Mouse (Mus musculus) hindbrain, embryonic 11.5 days (tissue): ENCODE results near the gene Zfp961. TPM values are rescaled to one million over a fixed set of nuclear protein-coding genes. Genes with fewer than 3 reads are reported as not detected.

ENCODE experiments used
- ATAC-seq: fragments of 200-750 bp; cut with Nextera tagmentation; 2 replicates; pipeline ENCODE4 v1.8.0; 2017; ENCODE audit warnings: mild to moderate bottlenecking, moderate TSS enrichment, moderate library complexity; ENCODE audit not compliant: low FRiP score
- DNase-seq: peaks from one replicate; pipeline ENCODE4 v3.0.0-alpha.2; 2015; ENCODE audit warnings: low spot score
- H3K27ac ChIP-seq: fragments of 300-500 bp; sonication (generic); 2 replicates; pipeline ENCODE4 v1.5.1; 2014; ENCODE audit warnings: mild to moderate bottlenecking, low read depth, low read length
- H3K27me3 ChIP-seq: fragments of 300-500 bp; sonication (generic); 2 replicates; pipeline ENCODE4 v1.6.1; 2014; ENCODE audit warnings: mild to moderate bottlenecking, low read length, moderate library complexity, mixed read lengths; ENCODE audit not compliant: control insufficient read depth, insufficient read depth
- H3K36me3 ChIP-seq: fragments of 300-500 bp; sonication (generic); 2 replicates; pipeline ENCODE4 v1.6.1; 2014; ENCODE audit warnings: mild to moderate bottlenecking, low read length, moderate library complexity, mixed read lengths; ENCODE audit not compliant: control insufficient read depth, insufficient read depth
- H3K4me1 ChIP-seq: fragments of 300-500 bp; sonication (generic); replicated peaks from 2 replicates; pipeline ENCODE4 v1.6.1; 2014; ENCODE audit warnings: low read length, mixed read lengths; ENCODE audit not compliant: control insufficient read depth, insufficient read depth
- H3K4me2 ChIP-seq: fragments of 300-500 bp; sonication (generic); replicated peaks from 2 replicates; pipeline ENCODE4 v1.6.1; 2014; ENCODE audit warnings: mild to moderate bottlenecking, low read depth, low read length
- H3K4me3 ChIP-seq: fragments of 300-500 bp; sonication (generic); 2 replicates; pipeline ENCODE4 v1.5.1; 2014; ENCODE audit warnings: low read depth, low read length
- H3K9ac ChIP-seq: fragments of 300-500 bp; sonication (generic); 2 replicates; pipeline ENCODE4 v1.6.1; 2014; ENCODE audit warnings: low read depth, low read length
- H3K9me3 ChIP-seq: fragments of 300-500 bp; sonication (generic); 2 replicates; pipeline ENCODE4 v1.6.1; 2016; ENCODE audit warnings: low read length; ENCODE audit not compliant: control insufficient read depth
- WGBS: fragments of 180-500 bp; shearing (Covaris S2); extraction: QIAGEN DNeasy Blood & Tissue Kit; methylation state at CpG from one replicate; pipeline ENCODE4 v1.1.7; 2014; 5-methylcytosine and 5-hydroxymethylcytosine counted together
- polyA plus RNA-seq: library from polyadenylated mRNA; unstranded; fragments of >200 nt; fragmentation: Nextera tagmentation; extraction: Ambion mirVana; gene quantifications from 2 replicates; pipeline ENCODE4 v1.2.1, GENCODE M21; 2014

Zfp961 gene
- polyA plus RNA-seq, 1 experiment from 2014 or later, result 21.4 TPM

DNA sequence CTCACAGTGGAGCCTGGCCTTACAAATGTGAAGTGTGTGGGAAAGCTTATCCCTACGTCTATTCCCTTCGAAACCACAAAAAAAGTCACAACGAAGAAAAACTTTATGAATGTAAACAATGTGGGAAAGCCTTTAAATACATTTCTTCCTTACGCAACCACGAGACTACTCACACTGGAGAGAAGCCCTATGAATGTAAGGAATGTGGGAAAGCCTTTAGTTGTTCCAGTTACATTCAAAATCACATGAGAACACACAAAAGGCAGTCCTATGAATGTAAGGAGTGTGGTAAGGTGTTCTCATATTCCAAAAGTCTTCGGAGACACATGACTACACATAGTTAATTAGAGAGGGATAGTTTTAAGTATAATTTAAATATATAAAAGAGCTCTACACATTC is 17.8 kb downstream of the Zfp961 start:
- H3K36me3 ChIP-seq, result peaks cover 17% of the 10 kb centered on the region
- WGBS, result 96% methylated on average over 6 of the region's 6 CpGs
- ATAC-seq, result no peak

GRCm38 (mm10) chr8:71971945-71972344 is 21.1 kb downstream of the Zfp961 start:
- DNase-seq (peak; percentile 35), ATAC-seq (no peak)
- no peaks in the 10 kb centered on the region for H3K27me3 ChIP-seq
- H3K36me3 ChIP-seq, result peaks cover 7% of the 10 kb centered on the region
- WGBS, result 64% methylated on average over 1 of the region's 1 CpGs
- H3K9me3 ChIP-seq, result no peaks in the 10 kb centered on the region; the same call in 1 of the 2 replicates
- no peaks in the 10 kb centered on the region for H3K4me1 ChIP-seq
- H3K9ac ChIP-seq, result no peak overlapping the region
- no peak overlapping the region for H3K4me2 ChIP-seq
- no peak overlapping the region for H3K4me3 ChIP-seq
- H3K27ac ChIP-seq, result no peak overlapping the region

More for the DNA sequence above, 17.8 kb downstream of the Zfp961 start:
- no peak for DNase-seq
- Histone ChIP-seq H3K9me3 (peaks cover 2% of the 10 kb centered on the region; the same call in 1 of the 2 replicates), H3K27ac (no peak overlapping the region), H3K4me3 (no peak overlapping the region), H3K4me2 (no peak overlapping the region), H3K4me1 (no peaks in the 10 kb centered on the region), H3K9ac (no peak overlapping the region), H3K27me3 (no peaks in the 10 kb centered on the region)

DNA sequence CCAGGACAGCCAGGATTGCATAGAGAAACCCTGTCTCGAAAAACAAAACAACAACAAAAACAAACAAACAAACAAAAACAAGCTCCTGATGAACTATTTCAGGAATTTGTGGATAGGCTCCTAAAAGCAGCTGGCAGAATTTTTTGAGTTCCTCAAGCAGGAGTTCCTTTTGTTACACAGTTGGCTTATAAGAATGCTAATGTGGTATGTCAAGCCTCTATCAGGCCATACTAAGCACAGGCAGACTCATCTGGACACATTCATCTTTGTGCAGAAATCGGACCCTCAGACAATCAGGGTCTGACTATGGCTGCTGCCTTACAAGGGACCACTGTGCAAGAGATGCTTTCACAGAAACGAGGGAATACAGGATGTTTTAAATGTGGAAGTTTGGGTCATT is 23.4 kb downstream of the Zfp961 start:
- Histone ChIP-seq H3K4me1 (no peaks in the 10 kb centered on the region), H3K9me3 (no peaks in the 10 kb centered on the region), H3K4me2 (no peak overlapping the region), H3K36me3 (no peaks in the 10 kb centered on the region), H3K4me3 (no peak overlapping the region), H3K9ac (no peak overlapping the region), H3K27me3 (no peaks in the 10 kb centered on the region), H3K27ac (no peak overlapping the region)
- DNase-seq (no peak), ATAC-seq (no peak)
- WGBS, result 84% methylated on average over 3 of the region's 3 CpGs

- WGBS, result 75% methylated on average over 2 of the region's 2 CpGs
- Histone ChIP-seq H3K27ac (no peak overlapping the region), H3K4me1 (no peaks in the 10 kb centered on the region), H3K4me2 (no peak overlapping the region), H3K27me3 (no peaks in the 10 kb centered on the region), H3K9ac (no peak overlapping the region), H3K9me3 (no peaks in the 10 kb centered on the region), H3K4me3 (no peak overlapping the region), H3K36me3 (no peaks in the 10 kb centered on the region)
- no peak for ATAC-seq
- no peak for DNase-seq
These were observed 30.2 kb downstream of the Zfp961 start for GRCm38 (mm10) chr8:71981032-71981431.

GRCm38 (mm10) chr8:71981456-71981855 is 30.6 kb downstream of the Zfp961 start:
- DNase-seq, result no peak
- 88% methylated on average over 4 of the region's 4 CpGs for WGBS
- no peak for ATAC-seq

GRCm38 (mm10) chr8:71984601-71985000 is 33.8 kb downstream of the Zfp961 start:
- DNase-seq (peak; percentile 7), ATAC-seq (no peak)
- H3K27ac ChIP-seq, result no peak overlapping the region
- H3K4me2 ChIP-seq, result no peak overlapping the region
- H3K9me3 ChIP-seq, result no peaks in the 10 kb centered on the region
- H3K9ac ChIP-seq, result no peak overlapping the region
- no peaks in the 10 kb centered on the region for H3K36me3 ChIP-seq
- 65% methylated on average over 4 of the region's 4 CpGs for WGBS
- no peak overlapping the region for H3K4me3 ChIP-seq
- no peaks in the 10 kb centered on the region for H3K27me3 ChIP-seq
- H3K4me1 ChIP-seq, result no peaks in the 10 kb centered on the region

More at GRCm38 (mm10) chr8:71981456-71981855, 30.6 kb downstream of the Zfp961 start:
- H3K9me3 ChIP-seq, result no peaks in the 10 kb centered on the region
- H3K27ac ChIP-seq, result no peak overlapping the region
- no peaks in the 10 kb centered on the region for H3K27me3 ChIP-seq
- no peaks in the 10 kb centered on the region for H3K4me1 ChIP-seq
- no peaks in the 10 kb centered on the region for H3K36me3 ChIP-seq
- H3K4me3 ChIP-seq, result no peak overlapping the region
- no peak overlapping the region for H3K9ac ChIP-seq
- no peak overlapping the region for H3K4me2 ChIP-seq

- H3K9ac ChIP-seq, result peak overlapping the region; percentile 57; the same call in 1 of the 2 replicates
- H3K4me2 ChIP-seq, result peak overlapping the region; percentile 58
- ATAC-seq (peak; percentile 81), DNase-seq (peak; percentile 59)
- H3K36me3 ChIP-seq, result no peaks in the 10 kb centered on the region
- 15% methylated on average over 24 of the region's 24 CpGs for WGBS
- no peak overlapping the region for H3K27ac ChIP-seq
- H3K4me3 ChIP-seq, result peak overlapping the region; percentile 37
- no peaks in the 10 kb centered on the region for H3K27me3 ChIP-seq
- no peaks in the 10 kb centered on the region for H3K9me3 ChIP-seq
- H3K4me1 ChIP-seq, result no peaks in the 10 kb centered on the region
These were observed 37.5 kb downstream of the Zfp961 start for GRCm38 (mm10) chr8:71988110-71988866.

- 60% methylated on average over 13 of the region's 13 CpGs for WGBS
- H3K9me3 ChIP-seq, result no peaks in the 10 kb centered on the region
- ATAC-seq (no peak; the same call in 1 of the 2 replicates), DNase-seq (no peak)
- no peaks in the 10 kb centered on the region for H3K27me3 ChIP-seq
- no peaks in the 10 kb centered on the region for H3K4me1 ChIP-seq
- peak overlapping the region; percentile 57; the same call in 1 of the 2 replicates for H3K9ac ChIP-seq
- no peaks in the 10 kb centered on the region for H3K36me3 ChIP-seq
- H3K4me3 ChIP-seq, result peak overlapping the region; percentile 37
- H3K4me2 ChIP-seq, result peak overlapping the region; percentile 58
- H3K27ac ChIP-seq, result no peak overlapping the region
These were observed 38.2 kb downstream of the Zfp961 start for GRCm38 (mm10) chr8:71988867-71989599.
